Mouse (Mus musculus) frontal cortex, adult (tissue): ENCODE measurements around the gene Pitpnm1.
"Not testable (repeated sequence)": the region's sequence is repeated elsewhere in the genome, so short reads cannot be mapped to it uniquely, and the experiment has no call there.

Experiments used
- ATAC-seq: cut with Nextera tagmentation; 2 replicates; pipeline ENCODE4 v1.9.2; 2017; ENCODE audit warnings: mild to moderate bottlenecking, moderate library complexity, mixed read lengths; ENCODE audit not compliant: low TSS enrichment

The Pitpnm1 gene

DNA sequence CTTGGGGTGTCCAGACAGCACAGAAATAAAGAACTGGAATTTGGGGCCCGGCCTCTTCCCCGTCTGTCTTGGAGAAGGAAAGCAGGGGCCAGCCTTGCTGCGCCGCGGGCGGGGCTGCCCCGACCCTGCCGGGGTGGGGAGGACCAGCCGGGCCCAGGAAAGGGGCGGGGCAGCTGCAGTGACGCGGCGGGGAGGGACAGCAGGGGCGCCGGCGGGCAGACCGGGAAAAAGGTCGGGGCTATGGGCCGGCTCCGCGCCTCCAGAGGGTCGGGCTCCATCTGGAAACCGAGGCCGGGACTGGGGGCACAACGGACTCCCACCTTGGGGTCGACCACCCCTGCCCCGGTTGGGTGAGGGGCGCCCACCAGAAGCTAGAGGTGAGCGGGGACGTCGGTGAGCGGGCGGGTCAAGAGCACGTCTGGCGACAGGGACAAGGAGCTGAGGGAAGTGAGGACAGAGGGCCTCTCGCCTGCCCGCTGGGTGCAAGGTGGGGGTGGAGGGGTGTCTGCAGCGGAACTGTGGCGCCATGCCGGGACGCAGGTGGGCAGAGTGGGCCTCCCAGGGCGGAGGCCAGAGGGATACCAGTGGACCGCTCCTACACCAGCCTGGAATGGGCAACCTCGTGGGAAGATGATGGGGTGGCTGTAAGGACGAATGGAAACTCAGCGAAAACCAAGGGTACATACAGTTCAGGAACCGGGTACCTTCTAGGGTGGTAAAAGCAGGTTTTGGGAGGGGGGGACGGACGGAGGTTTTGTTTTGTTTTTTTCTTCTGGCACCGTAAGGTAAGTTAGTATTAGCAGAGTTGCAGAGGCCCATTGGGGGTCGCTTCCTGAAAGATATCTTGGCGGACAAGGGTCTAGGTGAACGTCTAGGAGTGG is at the start of gene Pitpnm1:
Pitpnm1 (plus strand) TSS at position 162 of the 881 bp plus-strand sequence.
- ATAC-seq, result no peak

DNA sequence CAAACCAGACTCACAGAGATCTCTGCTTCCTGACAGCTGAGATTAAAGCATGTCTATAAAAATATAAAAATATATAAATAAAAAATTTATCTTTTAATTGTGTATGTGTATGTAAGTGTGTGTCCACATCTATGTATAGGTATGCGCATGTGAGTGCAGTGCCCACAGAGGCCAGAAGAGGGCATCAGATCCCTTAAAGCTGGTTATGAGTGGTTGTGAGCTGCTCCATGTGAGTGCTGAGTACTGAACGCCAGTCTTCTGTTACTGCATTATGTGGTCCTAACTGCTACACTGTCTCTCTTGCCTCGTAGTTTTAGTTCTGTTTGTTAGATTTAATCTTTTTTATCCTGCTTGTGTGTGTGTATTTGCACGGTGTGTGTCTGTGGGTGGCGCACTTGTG is 48.8 kb upstream of the Pitpnm1 start:
- ATAC-seq, result no peak

DNA sequence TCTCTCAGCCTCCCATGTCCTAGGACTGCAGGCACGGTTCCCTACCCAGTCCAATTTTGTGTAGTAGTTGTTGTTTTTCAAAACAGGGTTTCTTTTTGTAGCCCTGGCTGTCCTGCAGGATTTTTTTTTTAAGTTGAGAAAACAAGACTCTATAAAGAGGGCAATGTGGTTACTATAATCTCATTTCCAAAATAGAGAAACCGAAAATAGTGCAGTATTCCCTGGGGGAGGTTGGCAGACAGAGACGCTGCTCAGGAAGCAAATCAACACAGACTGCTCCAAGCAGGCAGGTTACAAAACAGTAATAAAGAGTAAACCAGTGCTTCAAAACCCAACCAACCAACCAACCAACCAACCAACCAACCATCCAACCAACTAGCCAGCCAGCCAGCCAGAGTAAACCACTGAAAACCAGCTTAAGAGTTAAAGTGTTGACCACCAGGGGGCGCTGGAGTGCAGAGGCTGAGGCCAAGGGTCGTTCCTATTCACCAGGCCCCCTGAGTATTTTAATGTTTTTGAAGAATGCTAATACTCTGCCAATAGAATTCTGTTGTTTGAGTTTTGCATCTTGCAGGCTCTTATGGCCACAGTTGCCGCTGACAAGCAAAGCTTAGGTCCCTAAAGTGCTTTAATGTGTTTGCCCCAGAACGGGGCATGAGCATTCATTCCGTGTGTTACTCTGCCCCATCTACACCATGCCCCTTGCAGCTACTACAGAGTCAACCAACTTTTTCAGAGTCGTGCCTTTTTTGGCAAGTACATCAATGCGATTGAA is 47.9 kb upstream of the Pitpnm1 start:
- no peak for ATAC-seq

DNA sequence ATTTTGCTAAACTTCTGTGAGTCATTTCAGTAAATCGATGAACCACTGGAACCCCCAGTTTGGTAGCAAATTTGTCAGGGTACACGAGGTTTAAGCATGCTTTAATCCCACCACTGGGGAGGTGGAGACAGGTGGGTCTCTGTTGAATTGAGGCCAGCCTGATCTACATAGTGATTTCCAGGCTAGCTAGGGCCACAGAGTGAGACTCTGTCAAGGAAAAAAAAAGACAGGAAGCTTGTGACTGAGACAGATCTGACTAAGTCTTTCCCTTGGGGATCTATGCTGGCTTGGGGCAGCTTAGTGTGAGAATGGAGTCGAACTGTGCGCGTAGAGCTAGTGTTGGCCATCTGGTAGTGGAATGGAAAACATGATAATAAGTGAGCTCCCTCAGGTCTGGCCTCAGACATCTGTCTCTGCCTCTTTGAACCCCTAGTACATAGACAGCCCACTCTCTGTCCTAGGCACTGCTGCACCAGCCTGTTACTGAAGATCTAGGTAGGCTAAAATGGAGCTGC is 47.2 kb upstream of the Pitpnm1 start:
- ATAC-seq, result no peak

DNA sequence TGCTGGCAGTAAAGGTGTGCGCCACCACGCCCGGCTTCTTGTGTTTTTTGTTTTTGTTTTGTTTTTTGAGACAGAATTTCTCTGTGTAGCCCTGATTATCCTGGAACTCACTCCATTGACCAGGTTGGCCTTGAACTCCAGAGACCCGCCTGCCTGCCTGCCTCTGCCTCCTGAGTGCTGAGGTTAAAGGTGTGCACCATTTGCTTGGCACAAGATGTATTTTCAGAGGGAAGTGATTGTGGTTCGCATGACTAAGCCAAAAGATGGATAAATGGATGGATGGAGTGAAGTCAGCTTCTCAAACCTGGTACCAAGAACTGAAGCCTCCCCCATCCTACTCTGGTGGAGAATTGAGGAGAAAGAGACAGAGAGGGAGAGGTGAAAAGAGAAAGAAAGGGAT is 45.2 kb upstream of the Pitpnm1 start:
- no peak for ATAC-seq

DNA sequence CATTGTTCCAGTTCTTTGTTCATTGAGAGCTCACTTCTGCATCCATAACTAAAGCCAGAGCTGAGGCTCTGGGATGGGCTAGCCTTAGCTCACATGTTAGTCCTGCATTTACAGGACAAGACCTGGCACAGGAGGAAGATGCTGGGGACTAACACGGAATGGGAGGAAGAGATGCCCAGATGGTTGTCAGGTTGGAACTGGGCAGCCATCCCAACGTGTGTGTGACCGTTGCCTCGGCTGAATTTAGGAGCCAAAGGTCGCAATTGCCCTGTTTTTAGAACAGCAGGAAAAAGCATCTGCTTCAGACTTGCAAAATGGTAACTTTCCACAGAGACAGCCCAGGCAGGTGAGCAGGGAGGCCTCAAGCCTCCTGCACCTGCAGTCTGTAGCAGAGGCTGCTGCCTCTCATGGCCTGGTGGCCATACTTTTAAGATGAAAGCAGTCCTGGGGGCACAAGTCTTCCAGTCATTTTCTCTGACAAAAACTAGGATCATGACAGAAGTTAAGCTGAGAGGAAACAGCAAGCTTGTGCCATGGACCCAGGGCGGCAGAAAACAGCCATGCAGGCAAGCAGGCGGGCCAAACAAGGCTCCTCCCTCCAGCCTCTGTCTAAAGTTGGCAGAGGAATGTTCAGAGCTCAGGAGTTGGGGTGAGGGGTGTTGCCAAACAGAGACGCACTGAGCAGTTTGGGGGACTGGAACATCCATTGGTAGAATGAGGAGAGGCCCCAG is 44.4 kb upstream of the Pitpnm1 start:
- no peak for ATAC-seq

DNA sequence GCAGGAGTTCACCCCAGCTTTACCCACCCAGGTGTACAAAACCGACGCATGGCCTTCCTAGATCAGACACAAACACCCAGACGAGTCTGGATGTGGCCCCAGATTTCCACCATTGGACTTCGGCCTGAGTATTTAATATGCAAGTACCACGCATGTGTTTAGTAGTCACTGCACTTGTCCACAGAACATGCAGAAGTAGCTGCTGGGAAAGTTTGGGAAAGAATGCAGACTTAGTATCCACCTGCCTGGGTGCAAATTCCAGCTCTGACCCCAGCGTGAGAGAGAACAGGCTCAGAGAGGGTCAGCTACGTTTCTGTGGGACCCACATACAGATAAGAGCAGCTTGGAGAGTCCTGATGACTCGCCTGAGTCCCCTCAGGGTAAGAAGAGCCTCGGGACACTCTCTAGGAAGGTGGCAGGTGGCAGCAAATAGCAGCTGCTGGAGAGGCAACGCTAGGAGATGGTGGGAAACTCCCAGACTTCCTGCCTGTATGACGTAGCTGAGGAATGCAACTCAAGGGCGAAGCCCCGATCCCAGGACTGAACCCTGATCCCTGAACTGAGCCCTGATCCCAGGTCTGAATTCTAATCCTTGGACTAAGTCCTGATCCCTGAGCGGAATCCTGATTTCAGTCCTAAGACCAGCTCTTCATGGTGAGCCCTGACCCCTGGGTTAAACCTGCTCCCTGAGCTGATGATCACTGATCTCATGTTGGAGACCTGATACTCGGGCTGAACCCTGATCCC is 43.7 kb upstream of the Pitpnm1 start:
- ATAC-seq, result no peak

DNA sequence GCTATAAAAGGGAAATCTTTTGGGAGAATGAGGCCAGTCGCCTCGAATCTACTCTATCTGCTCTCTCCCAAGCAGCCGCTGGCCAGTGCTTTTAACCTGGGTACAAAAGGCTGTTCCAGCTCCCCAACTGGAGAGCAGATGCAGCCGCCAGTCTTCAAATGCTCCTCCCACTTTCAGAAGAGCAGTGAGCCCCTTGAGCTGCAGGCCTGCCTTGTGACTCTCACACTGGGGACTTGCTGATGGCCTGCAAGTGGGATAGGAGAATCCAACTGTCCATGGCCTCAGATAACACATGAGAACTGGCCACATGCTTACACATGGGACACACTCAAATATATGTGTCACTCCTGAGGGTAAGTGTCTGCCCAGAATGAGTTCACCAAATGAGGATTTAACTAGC is 43.1 kb upstream of the Pitpnm1 start:
- ATAC-seq, result no peak

DNA sequence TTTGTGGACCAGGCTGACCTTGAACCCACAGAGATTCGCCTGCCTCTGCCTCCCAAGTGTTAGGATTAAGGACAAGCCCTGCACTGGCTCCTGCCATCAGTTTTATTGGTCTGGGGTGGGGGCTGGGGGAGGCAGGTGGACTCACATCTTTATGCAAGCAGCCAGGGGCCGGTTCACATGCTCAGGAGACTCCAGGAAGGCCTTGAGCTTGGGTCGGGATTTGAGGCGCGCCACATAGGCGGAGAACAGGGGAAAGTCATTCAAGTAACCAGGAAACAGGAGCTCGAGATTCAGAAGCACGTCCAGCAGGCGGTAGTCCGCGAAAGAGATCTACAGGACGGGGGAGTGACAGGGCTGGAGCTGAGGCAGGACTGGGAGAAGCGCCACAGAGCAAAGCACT is 42.4 kb upstream of the Pitpnm1 start:
- no peak for ATAC-seq

DNA sequence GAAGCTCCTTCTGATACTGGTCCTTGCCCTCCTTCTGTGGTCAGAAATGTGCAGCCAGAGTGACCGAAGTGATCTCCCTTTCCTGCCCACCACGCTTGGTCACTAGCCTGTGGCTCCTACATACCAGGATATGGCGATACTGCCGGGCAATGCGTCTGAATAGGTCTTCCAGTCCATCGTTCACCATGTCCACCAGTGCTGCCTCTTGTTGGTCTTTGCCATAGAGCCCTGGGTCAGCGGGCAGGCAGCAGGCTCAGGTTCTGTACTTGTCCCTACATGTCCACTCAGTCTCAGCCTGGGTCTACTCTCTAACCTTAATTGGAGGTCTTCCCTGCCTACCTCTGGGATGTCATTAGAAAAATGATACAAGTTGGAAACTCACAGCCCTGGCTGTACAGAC is 41.8 kb upstream of the Pitpnm1 start:
- no peak for ATAC-seq

DNA sequence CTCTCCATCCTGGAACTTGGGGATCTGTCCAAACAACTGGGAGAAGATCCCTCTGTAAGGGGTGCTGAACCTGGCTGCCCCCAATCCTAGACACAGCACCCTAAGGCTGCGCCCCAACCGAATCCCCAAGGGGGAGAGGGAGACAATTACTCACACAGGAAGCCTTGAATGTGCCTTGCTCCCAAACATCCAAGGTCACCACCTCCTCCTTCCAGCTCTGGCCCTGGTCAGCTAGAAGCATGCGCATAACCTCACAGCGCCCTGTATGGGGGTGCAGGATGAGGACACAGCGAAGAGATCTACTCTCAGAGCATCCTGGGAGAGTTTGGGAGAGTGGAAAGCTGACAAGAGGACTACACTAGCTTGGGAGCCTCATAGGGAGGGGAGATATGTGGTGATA is 41.2 kb upstream of the Pitpnm1 start:
- ATAC-seq, result no peak

DNA sequence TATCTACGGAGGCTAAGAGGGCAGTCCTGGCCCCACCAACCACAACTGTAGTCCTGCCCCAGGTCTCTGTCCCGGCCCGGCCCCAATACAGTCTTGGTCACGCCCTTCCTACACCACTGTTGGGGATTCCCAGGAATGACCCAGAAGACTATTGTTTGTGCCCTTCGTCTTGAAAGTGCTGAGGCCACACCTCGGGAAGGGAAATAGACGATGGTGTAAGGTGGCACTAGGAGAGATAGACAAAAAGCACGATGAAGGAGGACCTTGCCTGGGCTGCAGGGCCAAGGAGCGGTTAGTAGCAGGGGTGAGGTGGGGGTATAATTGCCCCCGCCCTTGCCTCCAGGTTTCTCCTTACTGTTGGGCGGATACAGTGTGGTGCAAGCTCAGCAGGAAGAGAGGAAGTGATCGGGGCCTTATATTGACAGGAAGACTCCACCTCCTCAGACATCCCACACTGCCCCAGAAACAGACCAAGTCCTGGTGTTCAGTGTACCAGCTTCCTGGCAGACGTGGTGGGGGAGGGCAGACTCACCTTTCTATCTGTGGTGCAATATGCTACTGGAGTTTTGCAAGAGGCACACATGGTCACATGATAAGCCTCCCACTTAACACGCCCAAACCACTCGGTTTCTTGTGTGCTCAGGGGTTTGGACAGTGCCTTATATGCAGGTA is 40.6 kb upstream of the Pitpnm1 start, which contains the start of gene Gstp3:
Gstp3 (minus strand) TSS at position 501 of the 672 bp plus-strand sequence.
- ATAC-seq, result no peak

DNA sequence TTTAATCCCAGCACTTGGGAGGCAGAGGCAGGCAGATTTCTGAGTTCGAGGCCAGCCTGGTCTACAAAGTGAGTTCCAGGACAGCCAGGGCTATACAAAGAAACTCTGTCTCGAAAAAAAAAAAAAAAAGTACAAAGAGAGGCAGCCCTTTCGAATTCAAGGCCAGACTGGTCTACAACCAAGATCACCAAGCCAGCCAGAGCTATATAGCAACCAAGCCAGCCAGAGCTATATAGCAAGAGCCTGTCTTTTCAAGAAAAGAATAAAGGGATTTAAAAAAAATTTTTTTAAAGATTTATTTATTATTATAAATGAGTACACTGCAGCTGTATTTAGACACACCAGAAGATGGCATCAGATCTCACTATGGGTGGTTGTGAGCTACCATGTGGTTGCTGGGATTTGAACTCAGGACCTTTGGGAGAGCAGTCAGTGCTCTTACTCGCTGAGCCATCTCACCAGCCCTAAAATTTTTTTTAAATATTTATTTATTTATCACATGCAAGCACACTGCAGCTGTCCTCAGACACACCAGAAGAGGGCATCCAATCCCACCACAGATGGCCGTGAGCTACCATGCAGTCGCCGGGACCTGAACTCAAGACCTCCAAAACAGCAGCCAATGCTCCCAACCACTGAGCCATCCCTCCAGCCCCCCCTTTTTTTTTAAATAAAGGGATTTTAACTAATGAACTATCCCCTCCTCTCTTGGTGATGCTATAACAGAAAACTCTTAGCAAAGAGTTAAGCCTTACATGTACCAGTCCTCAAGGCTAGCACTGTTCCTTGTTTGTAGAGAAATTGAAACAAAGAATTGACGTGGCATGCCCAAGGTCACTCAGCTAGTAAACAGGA is 39.5 kb upstream of the Pitpnm1 start:
- ATAC-seq, result not testable (repeated sequence)

DNA sequence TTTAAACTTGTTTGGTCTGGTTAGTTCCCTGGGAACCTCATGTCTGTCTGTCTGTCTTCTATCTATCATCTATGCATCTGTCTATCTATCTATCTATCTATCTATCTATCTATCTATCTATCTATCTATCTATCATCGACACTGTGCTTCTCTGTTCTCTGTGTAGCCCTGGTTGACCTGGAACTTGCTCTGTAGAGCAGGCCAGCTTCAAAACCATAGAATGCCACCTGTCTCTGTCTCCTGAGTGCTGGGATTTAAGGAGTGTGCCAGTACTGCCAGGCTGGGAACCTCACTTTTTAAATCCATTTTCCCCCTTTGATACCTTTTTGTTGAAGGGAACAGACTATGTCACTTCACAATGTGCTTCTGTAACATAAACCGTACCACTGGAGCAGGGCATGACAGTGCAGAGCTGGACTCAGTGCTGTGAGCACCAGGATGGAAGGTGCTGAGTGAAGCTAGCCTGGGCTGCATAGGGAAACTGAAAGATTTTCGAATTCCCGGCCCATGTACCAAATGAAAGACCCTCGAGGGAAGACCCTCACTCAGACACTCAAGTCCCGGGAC is 38.8 kb upstream of the Pitpnm1 start:
- ATAC-seq, result no peak

DNA sequence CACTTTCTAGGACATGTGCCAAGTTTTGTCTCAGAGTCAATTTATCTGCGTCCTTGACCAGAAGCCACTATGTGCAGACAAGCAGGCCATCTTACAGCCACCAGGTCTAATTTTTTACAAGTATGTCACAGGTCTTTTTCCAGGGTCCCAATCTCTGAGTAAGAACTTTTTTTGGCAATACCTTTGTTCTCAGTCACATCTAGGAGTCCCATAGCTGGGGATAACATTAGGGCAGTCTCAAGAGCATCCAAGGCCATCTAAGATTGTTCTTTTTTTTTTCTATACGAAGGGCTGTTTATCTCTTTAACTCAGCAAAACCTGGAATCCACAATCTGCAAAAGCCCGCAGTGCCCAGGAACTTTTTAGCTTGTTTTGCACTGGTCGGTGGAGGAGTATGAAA is 36.4 kb upstream of the Pitpnm1 start:
- ATAC-seq, result not testable (repeated sequence)

DNA sequence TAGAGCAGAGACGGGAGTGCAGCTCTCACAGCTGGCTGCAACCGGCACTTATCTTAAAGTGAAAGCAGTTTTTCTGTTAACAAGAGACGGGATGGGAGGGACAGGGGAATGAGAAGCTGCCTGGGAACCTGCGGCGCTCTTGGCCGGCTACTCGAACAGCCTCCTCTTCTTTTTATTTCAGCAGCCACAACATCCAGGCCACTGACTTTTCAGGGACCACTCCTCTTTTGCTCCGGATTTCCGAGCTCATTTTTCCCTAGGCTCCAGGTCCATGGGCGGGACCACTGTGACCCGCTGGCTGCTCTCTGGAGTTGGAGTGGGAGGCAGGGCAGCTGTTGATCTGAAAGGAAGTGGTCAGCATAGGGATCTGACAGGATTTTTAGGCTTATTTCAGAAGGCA is 35.3 kb upstream of the Pitpnm1 start:
- ATAC-seq, result not testable (repeated sequence)

DNA sequence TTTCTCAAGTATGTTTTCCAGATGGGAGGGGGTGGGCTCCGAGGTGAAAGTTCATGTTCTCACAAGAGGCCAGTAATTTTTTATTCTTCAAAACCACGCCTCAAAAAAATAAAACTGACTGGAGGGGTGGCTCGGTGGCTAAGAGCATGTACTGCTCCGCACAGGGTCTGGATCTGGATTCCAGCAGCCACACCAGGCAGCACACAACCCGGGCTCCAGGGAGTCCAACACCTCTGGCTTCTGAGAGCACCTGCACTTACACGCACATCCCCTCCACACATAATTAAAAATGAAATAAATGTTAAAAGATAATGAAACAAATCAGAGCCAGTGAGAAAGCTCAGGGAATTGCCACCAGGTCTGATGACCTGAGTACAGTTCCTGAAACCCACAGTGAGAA is 33.5 kb upstream of the Pitpnm1 start:
- no peak for ATAC-seq

DNA sequence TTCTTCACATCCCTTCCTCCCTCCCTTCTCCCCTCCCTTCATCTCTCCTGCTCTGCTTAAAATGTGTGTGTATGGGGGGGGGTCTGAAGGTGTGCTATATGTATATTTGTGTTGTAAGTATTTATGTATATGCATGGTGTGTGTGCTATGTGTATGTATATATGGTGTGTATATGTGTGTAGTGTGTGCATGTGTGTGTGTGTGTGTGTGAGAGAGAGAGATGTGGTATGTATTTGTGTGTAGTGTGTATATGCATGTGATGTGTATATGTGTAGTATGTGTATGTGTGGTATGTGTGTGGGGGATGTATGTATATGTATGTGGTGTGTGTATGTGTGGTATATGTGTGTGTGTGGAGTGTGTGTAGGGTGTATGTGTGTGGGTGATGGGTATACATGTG is 32.9 kb upstream of the Pitpnm1 start:
- ATAC-seq, result no peak

DNA sequence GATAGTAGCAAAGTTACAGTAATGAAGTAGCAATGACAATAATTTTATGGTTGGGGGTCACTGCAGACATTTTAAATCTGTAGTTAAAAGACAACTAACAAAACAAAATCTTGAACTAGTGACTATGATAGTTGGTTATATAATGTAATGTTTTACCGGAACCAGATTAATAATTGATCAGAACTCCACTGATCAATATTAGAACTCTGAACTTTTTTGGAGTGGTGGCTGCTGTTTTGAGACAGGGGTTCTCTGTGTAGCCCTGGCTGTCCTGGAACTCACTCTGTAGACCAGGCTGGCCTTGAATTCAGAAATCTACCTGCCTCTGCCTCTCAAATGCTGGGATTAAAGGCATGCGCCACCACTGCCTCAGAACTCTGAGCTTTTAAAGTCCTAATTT is 31.6 kb upstream of the Pitpnm1 start:
- not testable (repeated sequence) for ATAC-seq
